Mouse (Mus musculus): Measurements from ENCODE around the gene Naalad2. TPM values are rescaled to one million over a fixed set of nuclear protein-coding genes. Genes with fewer than 3 reads are reported as not detected.
"Not testable (repeated sequence)": the region's sequence is repeated elsewhere in the genome, so short reads cannot be mapped to it uniquely, and the experiment has no call there.

The Naalad2 gene
- total and polyA plus RNA-seq, 3 experiments: 0.04 to 0.06 TPM; not detected in 1

DNA sequence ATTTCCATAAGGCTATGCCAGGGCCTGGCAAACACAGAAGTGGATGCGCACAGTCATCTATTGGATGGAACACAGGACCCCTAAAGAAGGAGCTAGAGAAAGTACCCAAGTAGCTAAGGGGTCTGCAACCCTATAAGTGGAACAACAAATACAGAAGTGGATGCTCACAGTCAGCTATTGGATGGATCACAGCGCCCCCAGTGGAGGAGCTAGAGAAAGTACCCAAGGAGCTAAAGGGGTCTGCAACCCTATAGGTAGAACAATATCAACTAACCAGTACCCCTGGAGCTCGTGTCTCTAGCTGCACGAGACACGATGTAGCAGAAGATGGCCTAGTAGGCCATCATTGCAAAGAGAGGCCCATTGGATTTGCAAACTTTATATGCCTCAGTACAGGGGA lies 124.1 kb downstream of the Naalad2 start:
- TF ChIP-seq SMC3 (IDR thresholded peaks at IDR 0.05; ENCODE audit: low read depth, low read length): 0 out of 2 replicates have a peak, but pooled peaks have one; percentile 9
- peak; percentile 42 to 78 (median 59) for TF ChIP-seq CTCF (IDR thresholded peaks at IDR 0.05 in 2 of 3, conservative IDR thresholded peaks at IDR 0.05 in 1 of 3; ENCODE audit: control insufficient read depth in 1 of 3, insufficient read depth in 1 of 3, low read depth in 2 of 3, low read length in 3 of 3, poor library complexity in 1 of 3, severe bottlenecking in 1 of 3)
- peak; percentile 35 for TF ChIP-seq RAD21 (IDR thresholded peaks at IDR 0.05; ENCODE audit: low read depth, low read length)
- H3K4me3 ChIP-seq (ENCODE audit: control insufficient read depth in 1 of 2, insufficient read depth in 1 of 2, low read depth in 2 of 2, low read length in 2 of 2); H3K9me3 ChIP-seq (replicated peaks; ENCODE audit: insufficient read depth, low read length); H3K4me1 ChIP-seq (ENCODE audit: control insufficient read depth in 1 of 2, insufficient read depth in 2 of 2, low read length in 2 of 2); H3K27me3 ChIP-seq (ENCODE audit: control insufficient read depth in 1 of 2, insufficient read depth in 2 of 2, low read length in 2 of 2); H3K9ac ChIP-seq (ENCODE audit: control insufficient read depth, low read depth, low read length, poor library complexity, severe bottlenecking); H3K27ac ChIP-seq (ENCODE audit: control insufficient read depth, low read depth, low read length); H3K36me3 ChIP-seq (ENCODE audit: control insufficient read depth in 1 of 2, insufficient read depth in 2 of 2, low read length in 2 of 2); H3K79me2 ChIP-seq (ENCODE audit: control insufficient read depth, insufficient read depth, low read length, poor library complexity): not testable (repeated sequence)
- peak; percentile 34 for DNase-seq (ENCODE audit: low read depth, low spot score)

- no peaks in the 10 kb centered on the region for H3K79me2 ChIP-seq (ENCODE audit: control insufficient read depth, insufficient read depth, low read length, poor library complexity)
- H3K36me3 ChIP-seq (ENCODE audit: control insufficient read depth in 1 of 2, insufficient read depth in 2 of 2, low read length in 2 of 2): peaks cover 0 to 7% of the 10 kb centered on the region in 2 experiments; a peak in 2 of 4 replicates
- peaks cover 4 to 5% of the 10 kb centered on the region in 2 experiments; a peak in 3 of 4 replicates for H3K27me3 ChIP-seq (ENCODE audit: control insufficient read depth in 1 of 2, insufficient read depth in 2 of 2, low read length in 2 of 2)
- no peaks in the 10 kb centered on the region for H3K9me3 ChIP-seq (replicated peaks; ENCODE audit: insufficient read depth, low read length)
- H3K27ac ChIP-seq (ENCODE audit: control insufficient read depth, low read depth, low read length): no peak overlapping the region
- no peak overlapping the region for H3K4me3 ChIP-seq (ENCODE audit: control insufficient read depth in 1 of 2, insufficient read depth in 1 of 2, low read depth in 2 of 2, low read length in 2 of 2)
- H3K9ac ChIP-seq (ENCODE audit: control insufficient read depth, low read depth, low read length, poor library complexity, severe bottlenecking): no peak overlapping the region
- DNase-seq (ENCODE audit: low read depth, low spot score): peak; percentile 91
- TF ChIP-seq CTCF (IDR thresholded peaks at IDR 0.05 in 2 of 3, conservative IDR thresholded peaks at IDR 0.05 in 1 of 3; ENCODE audit: control insufficient read depth in 1 of 3, insufficient read depth in 1 of 3, low read depth in 2 of 3, low read length in 3 of 3, poor library complexity in 1 of 3, severe bottlenecking in 1 of 3) (peak; percentile 41 to 98 (median 43); a peak in 5 of 6 replicates), MYB (IDR thresholded peaks at IDR 0.05; ENCODE audit: low read depth, low read length) (no peak), MYC (IDR thresholded peaks at IDR 0.05; ENCODE audit: low read depth, low read length) (peak; percentile 68; the same call in 1 of the 2 replicates), CHD2 (IDR thresholded peaks at IDR 0.05; ENCODE audit: low read length) (no peak), JUND (IDR thresholded peaks at IDR 0.05; ENCODE audit: low read depth, low read length) (peak; percentile 38; the same call in 1 of the 2 replicates), RAD21 (IDR thresholded peaks at IDR 0.05; ENCODE audit: low read depth, low read length) (no peak; the same call in none of the 2 replicates), ZC3H11A (IDR thresholded peaks at IDR 0.05; ENCODE audit: low read depth, low read length) (peak; percentile 99), MAFK (IDR thresholded peaks at IDR 0.05; ENCODE audit: borderline replicate concordance, low read depth, low read length) (no peak), NELFE (IDR thresholded peaks at IDR 0.05; ENCODE audit: low read depth, low read length) (no peak), ZNF384 (IDR thresholded peaks at IDR 0.05; ENCODE audit: low read depth, low read length) (no peak), USF2 (IDR thresholded peaks at IDR 0.05; ENCODE audit: borderline replicate concordance in 1 of 2, insufficient read depth in 1 of 2, low read depth in 1 of 2, low read length in 2 of 2) (no peak), ELF1 (IDR thresholded peaks at IDR 0.05; ENCODE audit: low read depth, low read length) (no peak), SMC3 (IDR thresholded peaks at IDR 0.05; ENCODE audit: low read depth, low read length) (peak; percentile 94), ETS1 (IDR thresholded peaks at IDR 0.05; ENCODE audit: low read depth, low read length) (no peak), KAT2A (conservative IDR thresholded peaks at IDR 0.05; ENCODE audit: low read depth, low read length) (no peak), HCFC1 (IDR thresholded peaks at IDR 0.05; ENCODE audit: low read depth, low read length) (0 out of 2 replicates have a peak, but pooled peaks have one; percentile 19), MXI1 (IDR thresholded peaks at IDR 0.05; ENCODE audit: low read depth, low read length) (no peak), TBP (IDR thresholded peaks at IDR 0.05; ENCODE audit: low read depth, low read length) (no peak)
- peaks cover 0 to 2% of the 10 kb centered on the region in 2 experiments; a peak in 1 of 4 replicates for H3K4me1 ChIP-seq (ENCODE audit: control insufficient read depth in 1 of 2, insufficient read depth in 2 of 2, low read length in 2 of 2)
Measured at GRCm38 (mm10) chr9:18277497-18277896, 125.3 kb downstream of the Naalad2 start.
